Mouse (Mus musculus) megakaryocyte, embryonic 14.5 days (primary cell): ENCODE measurements around the gene Zfp94. TPM values are rescaled to one million over a fixed set of nuclear protein-coding genes. Genes with fewer than 3 reads are reported as not detected.
"Not testable (repeated sequence)": the region's sequence is repeated elsewhere in the genome, so short reads cannot be mapped to it uniquely, and the experiment has no call there.

Experiments used
- H3K27me3 ChIP-seq: replicated peaks from 2 replicates; pipeline ENCODE3; 2012; ENCODE audit warnings: inconsistent platforms
- H3K36me3 ChIP-seq: replicated peaks from 2 replicates; pipeline ENCODE3; 2012; ENCODE audit warnings: low read length, inconsistent platforms, mixed read lengths
- H3K4me1 ChIP-seq: 2 replicates; pipeline ENCODE4 v1.6.1; 2012; ENCODE audit warnings: inconsistent platforms
- H3K4me3 ChIP-seq: replicated peaks from 2 replicates; pipeline ENCODE3; 2012; ENCODE audit warnings: moderate library complexity, mild to moderate bottlenecking, inconsistent platforms
- H3K9me3 ChIP-seq: 2 replicates; pipeline ENCODE4 v1.6.1; 2012; ENCODE audit warnings: inconsistent platforms
- FLI1 ChIP-seq: IDR thresholded peaks from 2 replicates; pipeline ENCODE4 v1.6.1; 2012; ENCODE audit warnings: low read length, inconsistent platforms, mixed read lengths
- GATA1 ChIP-seq: IDR thresholded peaks from 3 replicates; pipeline ENCODE4 v1.6.1; 2012; ENCODE audit warnings: mixed read lengths, low read length, inconsistent platforms, borderline replicate concordance
- polyA plus RNA-seq: library from polyadenylated mRNA; stranded (reverse); fragments of >175 nt; gene quantifications from 2 replicates; pipeline ENCODE4 v1.2.3, GENCODE M21; 2012; ENCODE audit warnings: low replicate concordance; ENCODE audit not compliant: insufficient read depth

The Zfp94 gene
- polyA plus RNA-seq, 1 experiment = 1.1 TPM

DNA sequence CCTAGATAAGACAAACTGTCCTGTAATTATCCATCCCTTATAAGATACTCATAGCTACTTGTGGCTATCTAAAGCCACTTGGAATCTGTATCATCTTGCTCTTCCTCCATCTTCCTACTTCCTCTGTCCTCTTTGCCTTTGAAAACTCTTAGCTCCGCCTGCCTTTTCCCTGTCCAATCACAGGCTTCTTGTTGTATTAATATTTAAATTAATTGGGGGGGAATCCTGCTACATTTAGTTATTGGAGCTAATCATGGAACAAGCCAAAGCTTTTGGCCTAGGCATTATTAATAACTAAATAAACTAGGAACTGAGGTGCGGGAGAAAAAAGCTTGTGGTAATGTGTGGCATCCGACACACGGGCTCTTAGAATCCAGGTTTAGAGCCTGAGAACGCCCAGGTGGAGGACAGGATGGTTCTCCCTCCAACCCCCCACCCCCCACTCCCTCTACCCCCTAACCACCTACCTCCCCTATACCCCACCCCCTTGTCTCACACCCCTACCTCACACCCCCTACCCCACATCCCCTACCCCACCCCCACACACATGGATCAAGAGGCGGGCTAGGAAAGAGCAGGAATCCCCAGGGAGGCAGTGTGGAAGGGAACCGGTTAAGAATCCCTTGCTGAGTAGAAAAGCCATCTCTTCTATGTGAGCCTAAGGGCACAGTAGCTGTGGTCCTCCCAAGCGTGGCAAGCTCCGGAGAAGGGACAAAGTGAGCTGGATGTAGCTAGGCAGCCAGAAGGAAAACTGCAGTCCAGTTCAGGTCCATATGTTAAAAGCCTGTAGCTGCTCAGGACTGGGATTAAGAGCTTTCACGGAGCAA lies 36.2 kb downstream of the Zfp94 start:
- H3K9me3 ChIP-seq = peaks cover 24% of the 10 kb centered on the region
- H3K36me3 ChIP-seq = no peaks in the 10 kb centered on the region
- no peak for TF ChIP-seq FLI1
- TF ChIP-seq GATA1 = no peak
- H3K27me3 ChIP-seq = peaks cover 2% of the 10 kb centered on the region
- no peak overlapping the region for H3K4me3 ChIP-seq
- 0 out of 2 replicates have a peak, but pooled peaks cover 2% of the 10 kb centered on the region for H3K4me1 ChIP-seq

DNA sequence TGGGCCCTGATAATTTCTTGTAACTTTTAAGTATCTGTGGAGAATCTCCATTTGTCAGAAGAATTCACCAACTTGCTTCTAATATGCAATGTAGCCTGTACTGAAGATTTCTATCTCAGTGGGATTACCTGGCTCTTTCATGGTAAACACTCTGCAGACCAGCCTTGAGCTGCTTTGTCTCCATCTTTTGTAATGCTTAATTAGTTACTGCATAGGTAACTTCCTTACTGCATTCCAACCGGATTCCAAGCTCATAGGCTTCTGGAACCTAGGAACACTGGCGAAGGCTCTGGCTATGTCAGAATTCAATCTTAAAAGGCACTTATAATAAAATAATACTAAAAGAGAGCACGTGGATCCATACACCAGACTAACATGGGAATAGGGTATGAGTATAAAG lies 37.7 kb downstream of the Zfp94 start:
- not testable (repeated sequence) for H3K36me3 ChIP-seq, H3K27me3 ChIP-seq, H3K4me3 ChIP-seq, H3K4me1 ChIP-seq
- peaks cover 18% of the 10 kb centered on the region for H3K9me3 ChIP-seq

DNA sequence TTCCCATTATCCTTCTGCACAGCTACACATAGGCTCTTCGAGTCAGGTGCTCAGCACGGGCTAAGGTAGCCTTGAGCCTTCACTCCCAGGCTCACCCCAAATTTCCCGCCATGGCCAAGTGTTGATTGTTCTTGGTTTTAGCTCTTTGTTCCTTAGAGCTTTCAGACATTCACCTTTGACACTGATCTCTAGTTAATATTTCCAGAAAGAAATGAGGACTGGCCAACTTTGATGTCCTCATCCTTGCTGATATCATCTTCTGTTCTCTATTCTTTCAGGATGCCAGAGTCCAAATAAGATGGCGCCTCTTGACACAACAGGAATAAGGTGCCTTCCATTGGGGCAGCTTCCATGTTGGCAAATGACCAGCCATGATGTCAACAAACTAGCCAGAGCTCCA lies 42.0 kb downstream of the Zfp94 start:
- TF ChIP-seq FLI1 (no peak), GATA1 (no peak)

DNA sequence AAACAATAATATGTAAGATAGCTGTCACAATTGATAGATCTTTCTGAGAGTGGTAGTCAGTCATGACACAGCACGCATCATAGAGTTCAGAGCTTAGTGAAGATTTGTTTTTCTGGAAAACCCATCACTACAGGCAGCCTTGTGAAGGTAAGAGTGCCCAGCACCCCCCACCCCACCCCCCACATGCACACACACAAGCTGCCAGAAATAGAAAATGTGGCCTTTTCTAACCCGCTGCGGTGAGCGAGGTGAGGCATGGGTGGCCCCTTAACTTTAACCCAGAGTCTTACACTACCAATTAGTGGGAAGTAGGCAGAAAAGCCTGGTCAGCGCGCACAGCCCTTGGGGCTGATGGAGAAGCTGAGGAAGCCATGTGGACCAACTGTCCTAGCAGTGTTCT lies 45.3 kb downstream of the Zfp94 start:
- Histone ChIP-seq H3K4me3 (no peak overlapping the region), H3K36me3 (peaks cover 10% of the 10 kb centered on the region), H3K9me3 (0 out of 2 replicates have a peak, but pooled peaks cover 2% of the 10 kb centered on the region), H3K4me1 (peaks cover 13% of the 10 kb centered on the region), H3K27me3 (no peaks in the 10 kb centered on the region)
- TF ChIP-seq GATA1 (no peak), FLI1 (no peak)

More for the DNA sequence above, 42.0 kb downstream of the Zfp94 start:
- Histone ChIP-seq H3K36me3 (peaks cover 10% of the 10 kb centered on the region), H3K4me1 (peaks cover 9% of the 10 kb centered on the region), H3K4me3 (no peak overlapping the region), H3K27me3 (no peaks in the 10 kb centered on the region), H3K9me3 (0 out of 2 replicates have a peak, but pooled peaks cover 3% of the 10 kb centered on the region)

DNA sequence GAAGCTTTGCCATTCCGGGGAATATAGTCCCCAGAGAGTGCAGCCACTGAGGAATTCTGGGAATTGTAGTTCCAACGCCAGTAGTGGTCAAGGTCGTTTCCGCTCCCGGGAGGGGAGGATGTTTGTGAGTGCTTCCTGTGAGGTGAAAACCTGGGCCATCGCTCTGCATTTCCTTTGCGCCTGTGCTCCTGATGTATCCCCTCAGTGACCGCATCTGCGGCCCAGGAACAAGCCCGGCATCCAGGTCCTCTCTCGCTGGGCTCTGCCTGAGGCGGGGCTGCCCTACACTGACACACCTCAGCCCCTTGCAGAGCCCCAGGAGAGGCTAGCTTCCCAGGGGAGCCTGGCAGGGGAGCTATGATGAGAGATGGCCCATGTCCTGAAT lies 46.2 kb downstream of the Zfp94 start, which contains the start of gene Zfp93:
Gene Zfp93, plus strand, starts transcription at position 133 of the 385 bp plus-strand sequence.
- TF ChIP-seq GATA1 = no peak
- no peak for TF ChIP-seq FLI1
- no peaks in the 10 kb centered on the region for H3K9me3 ChIP-seq
- H3K4me1 ChIP-seq = peaks cover 13% of the 10 kb centered on the region
- H3K4me3 ChIP-seq = peak within 1 kb of the TSS; percentile 91
- H3K36me3 ChIP-seq = peaks cover 10% of the 10 kb centered on the region
- no peaks in the 10 kb centered on the region for H3K27me3 ChIP-seq

DNA sequence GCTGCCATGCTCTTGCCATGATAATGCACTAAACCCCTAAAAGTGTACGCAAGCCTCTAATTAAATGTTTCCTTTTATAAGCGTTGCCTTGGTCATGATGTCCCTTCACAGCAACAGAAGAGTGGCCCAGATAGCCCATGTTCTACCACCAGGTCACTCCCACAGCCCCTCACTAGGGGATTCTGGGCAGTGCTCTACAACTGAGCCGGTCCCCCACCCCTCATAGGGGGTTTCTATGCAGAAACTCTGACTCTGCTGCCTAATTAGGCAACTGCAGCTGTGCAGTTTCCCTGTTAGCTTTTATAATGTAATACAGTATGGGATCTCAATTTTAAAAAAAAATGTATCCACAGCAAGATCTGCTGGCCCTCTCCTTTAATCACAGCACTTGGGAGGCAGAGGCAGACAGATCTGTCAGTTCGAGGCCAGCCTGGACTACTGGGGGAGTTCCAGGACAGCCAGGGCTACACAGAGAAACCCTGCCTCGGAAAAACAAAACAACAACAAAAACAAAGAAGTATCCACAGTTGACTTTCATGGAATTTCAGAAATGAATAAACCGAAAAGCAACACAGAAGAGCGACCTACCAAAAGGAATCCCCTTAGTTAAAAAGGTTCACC lies 46.7 kb downstream of the Zfp94 start:
- Histone ChIP-seq H3K4me1 (peaks cover 13% of the 10 kb centered on the region), H3K4me3 (peak overlapping the region; percentile 91), H3K9me3 (no peaks in the 10 kb centered on the region), H3K36me3 (peaks cover 5% of the 10 kb centered on the region), H3K27me3 (no peaks in the 10 kb centered on the region)
- TF ChIP-seq GATA1 (no peak), FLI1 (no peak)

DNA sequence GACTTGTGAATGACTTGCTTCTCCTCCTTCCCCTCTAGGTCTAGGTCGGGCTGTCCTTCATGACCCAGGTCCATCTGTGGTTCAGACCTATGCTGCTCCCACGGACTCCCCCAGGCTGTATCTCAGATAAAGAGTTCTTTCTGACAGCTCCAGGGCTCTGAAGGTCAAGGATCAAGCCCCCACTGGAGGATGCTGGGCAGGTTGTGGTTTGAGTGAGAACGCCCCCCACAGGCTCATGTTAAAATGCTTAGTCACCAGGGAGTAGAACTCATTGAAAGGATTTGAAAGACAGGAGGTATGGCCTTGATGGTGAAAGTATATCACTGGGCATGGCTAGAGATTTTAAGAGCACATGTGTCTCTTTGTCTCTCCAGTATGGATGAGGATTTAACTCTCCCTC lies 47.2 kb downstream of the Zfp94 start:
- no peaks in the 10 kb centered on the region for H3K27me3 ChIP-seq
- H3K4me1 ChIP-seq = peaks cover 13% of the 10 kb centered on the region
- H3K36me3 ChIP-seq = no peaks in the 10 kb centered on the region
- TF ChIP-seq FLI1 = no peak
- TF ChIP-seq GATA1 = no peak
- H3K9me3 ChIP-seq = no peaks in the 10 kb centered on the region
- H3K4me3 ChIP-seq = no peak overlapping the region

DNA sequence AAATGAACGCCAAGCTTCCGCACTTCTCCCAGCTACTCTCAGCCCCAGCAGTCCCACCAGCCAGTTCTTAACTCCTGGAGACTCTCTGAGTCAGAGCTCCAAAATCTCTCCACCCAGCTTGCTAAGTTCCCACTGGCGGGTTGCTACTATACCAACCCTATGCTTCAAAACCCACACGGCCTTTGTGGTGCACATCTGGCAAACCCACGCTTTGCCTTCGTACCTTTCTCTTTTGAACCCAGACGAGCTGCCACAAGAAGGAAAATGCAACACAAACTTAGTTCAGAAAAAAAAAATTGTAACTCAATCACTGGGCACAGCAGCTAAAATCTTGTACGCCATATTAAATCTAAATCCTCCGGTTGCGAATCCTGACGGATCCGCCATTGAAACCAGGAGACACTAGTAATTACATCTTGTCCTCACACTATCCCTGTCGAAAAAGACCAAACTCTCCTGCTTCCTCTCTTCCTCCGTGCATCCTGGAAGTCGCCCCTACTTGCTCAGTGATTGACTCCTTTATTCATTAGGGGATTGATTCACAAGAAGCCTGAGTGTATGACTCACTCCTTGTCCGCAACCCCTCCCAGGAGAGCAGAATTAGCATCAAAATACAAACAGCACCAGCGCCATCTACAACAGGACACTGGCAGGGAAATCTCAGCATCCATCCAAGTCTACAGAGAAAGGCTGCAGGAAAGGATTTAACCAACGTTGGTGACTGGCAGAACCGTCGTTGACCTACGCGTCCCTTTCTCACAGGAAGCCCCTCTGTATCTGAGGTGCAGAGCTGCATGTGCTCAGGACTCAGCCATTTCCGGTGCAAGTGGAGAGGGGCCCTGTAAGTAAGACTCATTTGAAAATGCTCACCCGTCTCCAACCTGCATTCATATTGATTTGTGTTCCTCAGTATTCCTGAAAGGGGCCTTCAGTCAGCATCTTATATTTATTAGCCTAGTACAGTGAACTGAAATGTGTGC lies 48.0 kb downstream of the Zfp94 start:
- TF ChIP-seq FLI1 (no peak), GATA1 (no peak)
- H3K4me1 ChIP-seq = peaks cover 13% of the 10 kb centered on the region
- H3K36me3 ChIP-seq = no peaks in the 10 kb centered on the region
- H3K27me3 ChIP-seq = no peaks in the 10 kb centered on the region
- no peak overlapping the region for H3K4me3 ChIP-seq
- H3K9me3 ChIP-seq = no peaks in the 10 kb centered on the region

DNA sequence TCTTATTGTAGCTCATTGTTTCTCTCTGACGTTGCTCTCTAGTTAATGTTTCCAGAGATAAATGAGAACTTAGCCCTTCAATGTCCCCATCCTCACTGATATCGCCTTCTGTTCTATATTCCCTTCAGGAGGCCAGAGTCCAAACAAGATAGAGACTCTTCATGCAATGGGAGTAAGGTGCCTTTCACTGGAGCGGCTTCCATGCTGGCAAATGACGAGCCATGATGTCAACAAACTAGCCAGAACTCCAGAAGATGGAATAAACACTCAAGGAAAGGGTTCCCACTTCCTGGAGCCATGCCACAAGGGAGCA lies 56.5 kb downstream of the Zfp94 start:
- Histone ChIP-seq H3K27me3 (no peaks in the 10 kb centered on the region), H3K9me3 (no peaks in the 10 kb centered on the region), H3K4me3 (no peak overlapping the region), H3K36me3 (peaks cover 22% of the 10 kb centered on the region), H3K4me1 (peaks cover 29% of the 10 kb centered on the region)
- TF ChIP-seq FLI1 (no peak), GATA1 (no peak)
